Mouse (Mus musculus) hematopoietic stem cell, adult 5-6 weeks (primary cell): Measurements from ENCODE around the gene Spag5. TPM values are rescaled to one million over a fixed set of nuclear protein-coding genes. Genes with fewer than 3 reads are reported as not detected.
A peak's percentile ranks its signal among the peaks of the same experiment; 100 is the strongest.
"Not testable (repeated sequence)": the region's sequence is repeated elsewhere in the genome, so short reads cannot be mapped to it uniquely, and the experiment has no call there.

Experiments used
- ATAC-seq, 2 experiments: fragments of 125-278 bp in 1 of 2; replicated peaks in 1 of 2; 2 replicates each; pipeline ENCODE4 v1.8.0; 2016 to 2017; ENCODE audit warnings: inconsistent platforms in 2 of 2, mild to moderate bottlenecking in 2 of 2, moderate number of reproducible peaks in 2 of 2, low read depth in 1 of 2, moderate TSS enrichment in 1 of 2; ENCODE audit not compliant: low FRiP score in 2 of 2, poor library complexity in 2 of 2, severe bottlenecking in 2 of 2, insufficient read depth in 1 of 2, low TSS enrichment in 1 of 2
- total RNA-seq: library from RNA; stranded (forward); fragments of 172-1452, 232-1000 nt; gene quantifications from 2 replicates; pipeline ENCODE4 v1.2.3, GENCODE M21; 2017

Spag5 gene
- total RNA-seq: 39.9 and 49.1 TPM in 2 replicates

DNA sequence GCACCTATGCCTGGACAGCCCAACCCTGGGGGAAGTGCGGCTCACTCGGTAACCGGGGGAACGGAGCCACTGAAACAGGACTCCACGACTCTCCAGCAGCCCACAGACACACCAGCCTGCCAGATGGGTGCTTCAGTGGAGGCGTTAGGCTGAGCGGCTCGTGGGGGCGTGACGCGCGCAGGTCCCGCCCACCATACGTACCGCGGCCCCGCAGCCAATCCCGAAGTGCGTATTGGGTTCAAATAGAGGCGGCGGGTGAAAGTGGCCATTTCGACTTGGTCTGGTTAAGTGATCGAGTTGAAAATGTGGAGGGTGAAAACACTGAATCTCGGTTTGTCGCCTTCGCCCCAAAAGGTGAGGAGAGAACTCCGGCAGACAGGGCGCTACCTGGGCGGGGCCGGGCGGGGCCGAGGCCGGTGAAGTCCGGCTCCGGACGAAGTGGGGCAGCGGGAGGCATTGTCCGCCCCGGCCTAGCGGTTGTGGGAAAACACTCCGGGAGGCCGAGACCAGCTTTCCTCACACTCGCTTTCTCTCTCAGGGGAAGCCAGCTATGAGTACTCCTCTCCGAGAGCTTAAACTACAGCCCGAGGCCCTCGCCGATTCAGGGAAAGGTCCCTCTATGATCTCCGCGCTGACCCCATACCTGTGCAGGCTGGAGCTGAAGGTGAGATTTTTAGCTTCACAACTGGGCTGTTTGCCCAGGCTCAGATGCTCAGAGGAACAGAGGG is at the start of gene Spag5:
Spag5 (plus strand) TSS at position 173 of the 728 bp plus-strand sequence.
- peak; percentile 99 to 100 for ATAC-seq

DNA sequence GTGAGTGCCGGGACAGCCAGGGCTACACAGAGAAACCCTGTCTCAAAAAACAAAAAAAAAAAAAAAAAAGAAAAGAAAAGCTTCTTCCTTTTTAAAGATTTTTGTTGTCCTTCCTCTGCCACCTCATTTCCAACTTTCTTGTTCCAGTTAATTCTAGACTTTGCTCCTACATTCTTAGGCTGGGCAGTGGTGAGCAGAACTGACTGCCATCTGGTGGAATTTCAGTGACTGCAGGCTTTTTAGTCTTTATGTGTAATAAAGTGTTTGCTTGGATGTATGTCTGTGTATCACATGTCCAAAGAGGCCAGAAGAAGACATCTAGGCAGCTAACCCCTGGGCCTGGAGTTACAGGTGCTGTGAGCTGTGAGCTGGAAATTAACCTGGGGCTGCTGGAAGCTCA is 44.7 kb upstream of the Spag5 start:
- ATAC-seq: no peak

DNA sequence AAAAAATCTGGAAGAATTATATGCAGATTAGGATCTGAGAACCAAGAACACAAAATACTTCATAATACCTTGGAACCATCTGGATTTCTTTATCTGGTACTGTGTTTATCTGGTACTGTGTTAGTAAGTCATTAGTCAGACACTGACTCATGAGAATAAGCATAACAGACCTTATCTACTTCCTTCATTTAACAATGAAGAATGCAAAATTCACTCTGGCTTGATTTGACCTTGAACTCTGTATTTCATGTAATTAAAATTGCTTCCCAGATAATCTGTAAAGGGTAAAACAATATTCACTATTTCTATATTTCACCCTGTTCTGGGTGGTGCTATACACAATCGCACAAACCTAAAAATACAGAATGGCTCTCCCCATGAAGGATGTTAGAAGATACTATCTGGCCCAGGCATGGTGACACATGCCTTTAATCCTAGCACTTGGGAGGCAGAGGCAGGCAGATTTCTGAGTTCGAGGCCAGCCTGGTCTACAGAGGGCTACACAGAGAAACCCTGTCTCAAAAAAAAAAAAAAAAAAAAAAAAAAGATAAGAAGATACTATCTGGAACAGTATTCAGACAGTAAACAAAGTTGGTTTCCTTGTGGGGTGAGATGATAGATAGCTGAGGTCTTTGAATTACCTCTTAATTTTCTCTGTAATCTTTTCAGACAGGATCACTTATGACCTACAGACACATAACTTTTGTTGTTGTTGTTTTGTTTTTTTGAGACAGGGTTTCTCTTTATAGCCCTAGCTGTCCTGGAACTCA is 40.7 kb upstream of the Spag5 start:
- ATAC-seq: no peak

GRCm38 (mm10) chr11:78261380-78262352 is 39.7 kb upstream of the Spag5 start, which contains the start of gene 2610507B11Rik:
Gene 2610507B11Rik, plus strand, starts transcription at chr11:78261752.
- ATAC-seq: peak; percentile 78 to 87

- ATAC-seq: peak; percentile 55 to 67
These were observed 38.8 kb upstream of the Spag5 start for GRCm38 (mm10) chr11:78262550-78262949.

- ATAC-seq: no peak
These were observed 35.8 kb upstream of the Spag5 start for GRCm38 (mm10) chr11:78265571-78265970.

- no peak for ATAC-seq
These were observed 29.3 kb upstream of the Spag5 start for GRCm38 (mm10) chr11:78271986-78272385.

GRCm38 (mm10) chr11:78275596-78275995 is 25.7 kb upstream of the Spag5 start:
- ATAC-seq: no peak

DNA sequence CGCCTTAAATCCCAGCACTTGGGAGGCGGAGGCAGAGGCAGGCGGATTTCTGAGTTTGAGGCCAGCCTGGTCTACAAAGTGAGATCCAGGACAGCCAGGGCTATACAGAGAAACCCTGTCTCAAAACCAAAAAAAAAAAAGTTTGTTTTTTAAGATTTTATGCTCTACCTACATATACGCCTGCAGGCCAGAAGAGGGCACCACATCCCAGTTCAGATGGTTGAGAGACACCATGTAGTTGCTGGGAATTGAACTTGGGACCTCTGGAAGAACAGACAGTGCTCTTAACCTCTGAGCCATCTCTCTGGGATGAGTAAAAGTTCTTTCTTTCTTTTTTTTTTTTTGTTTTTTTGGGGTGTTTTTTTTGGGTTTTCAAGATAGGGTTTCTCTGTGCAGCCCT is 25.2 kb upstream of the Spag5 start:
- ATAC-seq: not testable (repeated sequence)

DNA sequence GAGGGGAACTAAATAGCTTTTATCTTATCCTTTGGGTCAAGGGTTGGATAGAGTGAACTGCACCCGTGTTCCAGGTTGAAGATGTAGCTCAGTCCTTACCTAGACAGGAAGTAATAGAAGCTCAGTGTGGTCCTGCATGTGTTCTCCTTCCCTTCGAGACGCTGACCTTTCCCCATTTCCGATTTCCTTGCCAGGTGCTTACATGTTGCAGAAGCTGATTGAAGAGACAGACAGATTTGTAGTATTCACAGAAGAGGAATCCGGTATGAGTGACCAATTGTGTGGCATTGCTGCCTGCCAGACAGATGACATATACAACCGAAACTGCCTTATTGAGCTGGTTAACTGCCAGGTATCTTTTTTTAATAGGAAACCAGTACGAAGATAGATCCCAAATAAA is 22.5 kb upstream of the Spag5 start:
- ATAC-seq: no peak

GRCm38 (mm10) chr11:78279586-78279985 is 21.7 kb upstream of the Spag5 start:
- ATAC-seq: no peak

DNA sequence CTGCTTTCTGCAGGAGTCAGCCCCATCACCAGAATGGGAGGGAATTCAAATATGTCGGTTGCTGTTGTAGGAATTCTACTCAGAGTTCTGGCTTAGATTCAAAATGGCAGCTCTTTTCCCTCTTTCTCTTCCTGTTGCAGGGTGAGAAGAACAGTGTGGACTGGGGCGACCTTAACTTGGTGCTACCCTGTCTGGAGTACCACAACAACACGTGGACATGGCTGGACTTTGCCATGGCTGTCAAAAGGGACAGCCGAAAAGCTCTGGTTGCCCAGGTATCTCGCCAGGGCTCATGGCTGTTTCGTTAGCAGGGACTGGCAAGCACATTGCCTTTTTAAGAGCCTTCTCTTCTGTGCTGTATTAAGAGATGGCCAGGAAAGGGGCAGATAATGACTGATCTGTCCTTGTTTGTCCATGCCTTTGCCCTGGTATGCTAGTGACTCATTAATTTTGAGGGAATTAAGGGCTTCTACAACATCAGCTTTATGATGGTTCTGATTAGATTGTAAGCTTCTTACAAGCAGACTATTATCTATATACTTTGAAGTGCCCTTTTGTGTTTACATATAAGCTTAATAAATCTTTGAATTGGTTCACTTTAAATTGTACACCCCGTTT is 12.1 kb upstream of the Spag5 start:
- no peak for ATAC-seq

GRCm38 (mm10) chr11:78290654-78291053 is 10.7 kb upstream of the Spag5 start, which contains the start of gene BC030499:
Gene BC030499, plus strand, starts transcription at chr11:78290841.
- ATAC-seq: no peak

DNA sequence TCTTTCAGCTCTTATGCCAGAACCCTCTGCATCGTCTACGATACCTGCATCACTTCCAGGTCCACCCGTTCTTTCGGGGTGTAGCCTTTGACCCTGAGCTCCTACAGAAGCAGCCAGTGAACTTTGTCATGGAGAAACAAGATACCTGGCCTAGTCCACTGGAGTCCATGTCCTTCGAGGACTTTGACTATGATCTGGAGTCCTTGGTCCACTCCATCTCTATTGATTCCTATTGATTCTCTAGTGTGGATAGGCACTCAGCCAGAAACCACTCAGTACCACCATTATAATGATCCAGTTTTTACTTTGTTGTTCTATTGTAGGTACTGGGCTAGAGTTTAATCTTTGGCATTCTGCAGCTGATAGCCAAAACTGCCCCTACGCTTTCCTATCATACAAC is 6.7 kb upstream of the Spag5 start:
- no peak for ATAC-seq

DNA sequence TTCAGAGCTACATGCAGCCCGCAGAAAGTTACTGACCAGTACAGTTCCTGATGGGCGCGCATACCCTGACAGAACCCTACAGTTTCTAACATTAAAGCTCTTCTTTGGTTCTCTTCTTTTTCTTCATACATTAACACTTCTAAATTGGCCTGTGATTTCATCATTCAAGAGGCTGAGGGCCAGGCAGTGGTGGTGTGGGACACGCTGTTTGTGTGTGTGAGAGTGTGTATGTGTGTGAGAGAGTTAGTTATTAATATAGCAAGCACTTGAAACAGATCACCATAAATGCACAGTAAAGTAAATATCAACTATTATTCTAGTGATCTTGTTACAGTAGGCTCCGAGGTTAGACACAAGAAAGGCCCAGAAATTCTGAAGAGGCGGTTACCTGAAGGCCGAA is 412 bp upstream of the Spag5 start:
- no peak for ATAC-seq

- no peak for ATAC-seq
These were observed 3.9 kb downstream of the Spag5 start for GRCm38 (mm10) chr11:78305272-78305671.

DNA sequence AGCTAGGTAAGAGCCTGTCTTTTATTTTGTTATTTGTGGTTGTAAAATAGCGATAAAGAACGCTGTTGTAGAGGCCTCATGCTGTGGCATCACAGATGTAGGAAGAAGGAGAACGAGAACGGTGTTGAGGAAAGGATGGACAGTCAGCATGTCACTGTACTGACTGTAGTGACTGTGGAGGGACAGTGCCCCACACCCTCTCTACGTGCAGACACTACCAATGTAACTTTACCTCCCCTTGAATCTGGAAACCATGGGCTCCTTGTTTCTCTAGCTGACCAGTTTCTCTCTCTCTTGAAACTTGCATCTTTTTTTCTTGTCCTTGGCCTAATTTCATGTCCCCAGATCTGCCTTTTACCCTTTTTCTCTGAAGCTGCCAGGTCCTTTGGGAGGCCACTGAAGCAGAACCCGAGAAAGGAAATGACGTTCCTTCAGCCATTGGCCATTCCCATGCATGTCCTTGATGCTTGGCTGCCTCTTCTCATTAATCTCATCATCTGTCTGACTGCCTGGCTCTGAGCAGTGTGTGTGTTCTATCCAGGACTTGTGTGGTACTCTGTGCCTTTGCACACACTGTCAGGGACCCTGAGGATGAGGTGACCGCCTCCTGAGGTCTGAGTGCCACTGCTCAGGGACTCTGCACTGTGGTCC is 9.7 kb downstream of the Spag5 start:
- no peak for ATAC-seq
